Comparison of ENCODE assay signal across 8 mouse cellular contexts in the genomic region with DNA sequence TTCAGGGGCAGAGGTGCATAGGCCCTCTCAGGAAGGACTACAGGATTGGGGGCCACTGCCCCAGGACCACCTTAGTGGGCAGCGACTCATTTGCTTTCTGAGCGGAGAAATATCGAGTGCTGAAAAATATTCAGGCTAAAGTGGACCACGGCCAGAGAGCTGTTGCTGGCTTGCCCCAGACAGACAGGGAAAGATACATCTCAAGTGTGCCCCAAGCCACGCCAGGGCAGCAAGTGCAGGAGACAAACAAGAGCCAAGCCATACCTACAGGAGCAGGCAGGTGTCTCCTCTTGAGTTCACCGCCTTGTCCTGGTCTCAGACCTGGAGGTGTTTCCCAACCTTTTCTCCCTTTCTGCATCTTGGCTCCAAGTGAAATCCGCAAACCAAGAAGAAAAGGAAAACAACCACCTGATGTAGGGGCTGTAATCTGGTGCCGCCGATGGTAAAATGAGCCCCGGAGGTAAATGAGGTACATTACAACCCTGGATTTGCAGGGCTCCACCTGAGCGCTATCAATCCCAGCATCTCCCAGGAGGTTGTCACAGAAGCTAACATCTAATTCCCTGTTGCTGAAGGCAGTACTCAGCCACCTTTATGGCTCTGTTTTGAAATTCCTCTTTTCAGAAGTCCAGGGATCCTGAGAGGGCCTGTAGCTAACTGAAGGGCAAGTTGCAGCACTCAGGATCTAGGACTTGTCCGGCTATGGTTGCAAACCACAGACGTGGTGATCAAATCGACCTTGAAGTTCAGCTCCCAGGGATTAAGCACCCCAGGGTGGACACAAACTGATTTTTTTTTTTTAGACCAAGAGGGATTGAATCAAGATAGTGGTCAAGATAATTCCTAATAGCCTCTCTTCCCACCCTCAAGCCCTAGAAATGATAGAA. TPM values are rescaled to one million over a fixed set of nuclear protein-coding genes. Genes with fewer than 3 reads are reported as not detected.
A peak's percentile ranks its signal among the peaks of the same experiment; 100 is the strongest.
DNase-seq lines count a peak whose midpoint lies in the region; ATAC-seq and TF ChIP-seq lines count a peak whose summit lies in the region.

No protein-coding gene starts in this region.

- no peak for DNase-seq in lung, embryonic 14.5 days
- DNase-seq in lung, postnatal 10 days: no peak
- no peak for DNase-seq in forebrain, embryonic 14.5 days (ENCODE audit: low spot score)
- no peak for DNase-seq in limb, embryonic 10.5 days (ENCODE audit: low spot score)
- DNase-seq in adipocyte (ENCODE audit: low spot score): no peak
- DNase-seq in urinary bladder, adult 2 months (ENCODE audit: low spot score): no peak

- H3K9ac ChIP-seq in lung, embryonic 14.5 days: peak overlapping the region; percentile 60
- peak overlapping the region; percentile 46 for H3K9ac ChIP-seq in forebrain, embryonic 14.5 days (ENCODE audit: low read length)

- H3K27me3 ChIP-seq in lung, embryonic 14.5 days (ENCODE audit: insufficient read depth, low read length): no peaks in the 10 kb centered on the region
- no peaks in the 10 kb centered on the region for H3K27me3 ChIP-seq in forebrain, embryonic 14.5 days (replicated peaks; ENCODE audit: control insufficient read depth, insufficient read depth, low read length)
- no peaks in the 10 kb centered on the region for H3K27me3 ChIP-seq in limb, embryonic 10.5 days (ENCODE audit: low read depth, poor library complexity, severe bottlenecking)
- no peaks in the 10 kb centered on the region for H3K27me3 ChIP-seq in small intestine, adult 2 months (ENCODE audit: control insufficient read depth, insufficient read depth, low read length)

- no peaks in the 10 kb centered on the region for H3K9me3 ChIP-seq in lung, embryonic 14.5 days (ENCODE audit: low read depth, low read length)
- H3K9me3 ChIP-seq in forebrain, embryonic 14.5 days (replicated peaks; ENCODE audit: control insufficient read depth, low read length): no peaks in the 10 kb centered on the region
- H3K9me3 ChIP-seq in limb, embryonic 10.5 days (replicated peaks): no peaks in the 10 kb centered on the region

- WGBS in lung, embryonic 14.5 days: 36% methylated on average over 14 of the region's 14 CpGs
- WGBS in forebrain, embryonic 14.5 days: 39% methylated on average over 14 of the region's 14 CpGs
- WGBS in limb, embryonic 10.5 days: 25% methylated on average over 14 of the region's 14 CpGs
- 38% methylated on average over 14 of the region's 14 CpGs for WGBS in small intestine, adult 2 months

- no peak; the same call in 1 of the 2 replicates for TF ChIP-seq POLR2A in small intestine, adult 2 months (IDR thresholded peaks at IDR 0.05; ENCODE audit: low read depth, low read length)

- H3K36me3 ChIP-seq in lung, embryonic 14.5 days (ENCODE audit: insufficient read depth): peaks cover 16% of the 10 kb centered on the region; the same call in 1 of the 2 replicates
- no peaks in the 10 kb centered on the region; the same call in 1 of the 2 replicates for H3K36me3 ChIP-seq in forebrain, embryonic 14.5 days (ENCODE audit: control insufficient read depth, insufficient read depth, low read length)
- peaks cover 14% of the 10 kb centered on the region for H3K36me3 ChIP-seq in limb, embryonic 10.5 days
- H3K36me3 ChIP-seq in small intestine, adult 2 months (ENCODE audit: control insufficient read depth, insufficient read depth, low read length): 0 out of 2 replicates have a peak, but pooled peaks cover 4% of the 10 kb centered on the region

- peaks cover 10% of the 10 kb centered on the region for H3K4me1 ChIP-seq in lung, embryonic 14.5 days (ENCODE audit: insufficient read depth)
- peaks cover 10% of the 10 kb centered on the region for H3K4me1 ChIP-seq in forebrain, embryonic 14.5 days (ENCODE audit: control insufficient read depth, insufficient read depth, low read length)
- H3K4me1 ChIP-seq in limb, embryonic 10.5 days: peaks cover 30% of the 10 kb centered on the region
- H3K4me1 ChIP-seq in small intestine, adult 2 months (ENCODE audit: control insufficient read depth, insufficient read depth, insufficient read length, low read length): peaks cover 7% of the 10 kb centered on the region

- H3K27ac ChIP-seq in lung, embryonic 14.5 days (ENCODE audit: low read depth): peak overlapping the region; percentile 76
- peak overlapping the region; percentile 97; the same call in 1 of the 2 replicates for H3K27ac ChIP-seq in forebrain, embryonic 14.5 days (ENCODE audit: low read depth, low read length)
- H3K27ac ChIP-seq in limb, embryonic 10.5 days: peak overlapping the region; percentile 98
- H3K27ac ChIP-seq in small intestine, adult 2 months (ENCODE audit: insufficient read depth, low read depth, low read length): peak overlapping the region; percentile 75

- peak overlapping the region; percentile 99 for H3K4me2 ChIP-seq in lung, embryonic 14.5 days
- peak overlapping the region; percentile 55 for H3K4me2 ChIP-seq in forebrain, embryonic 14.5 days (ENCODE audit: low read length)

- no peak for ATAC-seq in lung, embryonic 14.5 days (ENCODE audit: insufficient read depth)
- ATAC-seq in forebrain, embryonic 14.5 days: no peak
- no peak for ATAC-seq in activated CD4-positive, CD25-positive, alpha-beta regulatory T cell, adult 4 months

- no peak for TF ChIP-seq CTCF in lung, embryonic 14.5 days (IDR thresholded peaks at IDR 0.05; ENCODE audit: low read depth)
- TF ChIP-seq CTCF in small intestine, adult 2 months (IDR thresholded peaks at IDR 0.05; ENCODE audit: extremely low read depth, insufficient read length, insufficient replicate concordance, low read depth, low read length): no peak

- H3K4me3 ChIP-seq in lung, embryonic 14.5 days (ENCODE audit: low read depth, low read length): peak overlapping the region; percentile 92
- peak overlapping the region; percentile 94 for H3K4me3 ChIP-seq in forebrain, embryonic 14.5 days (ENCODE audit: low read depth, low read length)
- H3K4me3 ChIP-seq in limb, embryonic 10.5 days: peak overlapping the region; percentile 79
- peak overlapping the region; percentile 47 for H3K4me3 ChIP-seq in small intestine, adult 2 months (ENCODE audit: low read depth, low read length)

RNA-seq across cellular contexts. Expression of a gene that starts 39.6 kb away (rescaled TPM):
- polyA plus RNA-seq in lung, embryonic 14.5 days (2014; fragmentation: Nextera tagmentation; extraction: Ambion mirVana): 77.2 and 83.9 TPM in 2 replicates
- polyA plus RNA-seq in forebrain, embryonic 14.5 days (2014; fragmentation: Nextera tagmentation; extraction: Ambion mirVana): 53.6 and 72.5 TPM in 2 replicates
- polyA plus RNA-seq in limb, embryonic 10.5 days (2016; fragmentation: Nextera tagmentation; extraction: Ambion mirVana): 99.6 and 99.8 TPM in 2 replicates
- polyA plus RNA-seq in small intestine, adult 2 months (2012; rRNA removed): 59.0 and 108 TPM in 2 replicates
- 10 to 100 TPM; 30.8 to 54.7 TPM for polyA plus RNA-seq in activated CD4-positive, CD25-positive, alpha-beta regulatory T cell, adult 4 months (2017; shearing (Covaris generic))
- 60.0 and 72.0 TPM in 2 replicates for polyA plus RNA-seq in urinary bladder, adult 2 months (2012; rRNA removed)

RNA-seq across cellular contexts. Expression of a gene that starts 42.0 kb away (rescaled TPM):
- polyA plus RNA-seq in lung, embryonic 14.5 days (2014; fragmentation: Nextera tagmentation; extraction: Ambion mirVana): 14.3 and 15.6 TPM in 2 replicates
- 12.6 and 14.5 TPM in 2 replicates for polyA plus RNA-seq in forebrain, embryonic 14.5 days (2014; fragmentation: Nextera tagmentation; extraction: Ambion mirVana)
- 19.9 and 20.3 TPM in 2 replicates for polyA plus RNA-seq in limb, embryonic 10.5 days (2016; fragmentation: Nextera tagmentation; extraction: Ambion mirVana)
- 7.0 and 15.4 TPM in 2 replicates for polyA plus RNA-seq in small intestine, adult 2 months (2012; rRNA removed)
- polyA plus RNA-seq in activated CD4-positive, CD25-positive, alpha-beta regulatory T cell, adult 4 months (2017; shearing (Covaris generic)): not detected
- 4.3 and 8.2 TPM in 2 replicates for polyA plus RNA-seq in urinary bladder, adult 2 months (2012; rRNA removed)
